Mouse (Mus musculus) thymus, adult 2 months (tissue): ENCODE data around the gene Vegfb.

ENCODE experiments used
- CTCF ChIP-seq: fragments of 200-500 bp; IDR thresholded peaks from 2 replicates; pipeline ENCODE4 v1.5.1; 2012; ENCODE audit warnings: mild to moderate bottlenecking, control low read depth, low read length, moderate library complexity, borderline replicate concordance; ENCODE audit not compliant: control insufficient read depth, poor library complexity, insufficient read depth; ENCODE audit errors: extremely low read depth
- POLR2A ChIP-seq: fragments of 200-500 bp; IDR thresholded peaks from 2 replicates; pipeline ENCODE4 v1.6.1; 2012; ENCODE audit warnings: mild to moderate bottlenecking, low read length, control low read depth, moderate library complexity; ENCODE audit not compliant: control insufficient read depth, poor library complexity, insufficient read depth; ENCODE audit errors: extremely low read depth

DNA sequence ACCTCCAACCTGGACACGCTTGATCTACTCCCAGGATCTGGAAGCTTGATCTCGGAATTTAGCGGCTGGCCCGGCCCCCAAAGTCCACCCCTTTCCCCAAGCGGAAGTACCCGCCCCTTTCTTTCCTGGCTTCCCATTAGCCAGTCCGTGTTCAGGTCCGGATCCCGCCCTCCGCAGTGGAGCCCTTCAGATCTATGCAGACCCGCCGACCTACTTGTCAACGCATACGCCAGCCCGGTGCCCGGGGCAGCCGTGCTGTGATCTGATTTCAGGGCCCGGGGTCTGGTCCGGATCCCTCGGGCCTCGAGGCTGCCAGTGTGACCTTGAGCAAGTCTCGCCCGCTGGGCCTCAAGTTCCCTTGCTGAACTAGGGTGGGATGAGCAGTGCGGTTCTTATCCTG is 8.6 kb upstream of the Vegfb start, which contains the start of the genes Nudt22 and Trpt1:
- TF ChIP-seq POLR2A, result 0 out of 2 replicates have a peak, but pooled peaks have one; percentile 11
- TF ChIP-seq CTCF, result no peak
